Mouse (Mus musculus) effector memory CD4-positive, alpha-beta T cell, adult 5 months (primary cell): ENCODE data around the gene Vmn1r80. TPM values are rescaled to one million over a fixed set of nuclear protein-coding genes. Genes with fewer than 3 reads are reported as not detected.

Experiments
- polyA plus RNA-seq: library from polyadenylated mRNA; unstranded; fragments of 100-300 nt; shearing (Covaris generic); gene quantifications from one replicate; pipeline ENCODE4 v1.2.1, GENCODE M21; 2017

The Vmn1r80 gene
- 0.10 TPM for polyA plus RNA-seq

DNA sequence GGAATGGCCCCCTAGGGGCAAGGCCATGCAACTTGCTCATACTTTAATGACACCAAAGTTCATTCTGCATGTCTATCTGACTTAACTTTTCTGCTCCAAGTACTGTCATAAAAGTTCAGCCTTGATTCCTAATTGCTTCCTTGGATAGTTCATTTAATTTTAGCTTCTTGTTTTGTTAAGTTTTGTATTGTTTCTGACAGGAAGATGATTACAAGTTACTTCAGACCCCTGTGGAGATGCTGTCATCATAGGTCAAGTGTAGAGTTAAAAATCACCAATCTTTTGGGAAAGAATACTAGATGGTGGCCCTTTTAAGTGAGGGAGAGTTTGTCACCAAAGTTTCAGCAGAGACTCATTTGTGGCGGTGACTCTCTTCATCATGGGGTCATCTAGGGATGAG is at the start of gene Vmn1r80:
Gene Vmn1r80 (plus strand): TSS at position 301 of the 400 bp plus-strand sequence.

GRCm38 (mm10) chr7:12149957-12150356 is 39.1 kb upstream of the Vmn1r80 start, which contains the start of gene Vmn1r78:
TSS of gene Vmn1r78 (plus strand) at chr7:12150257.

DNA sequence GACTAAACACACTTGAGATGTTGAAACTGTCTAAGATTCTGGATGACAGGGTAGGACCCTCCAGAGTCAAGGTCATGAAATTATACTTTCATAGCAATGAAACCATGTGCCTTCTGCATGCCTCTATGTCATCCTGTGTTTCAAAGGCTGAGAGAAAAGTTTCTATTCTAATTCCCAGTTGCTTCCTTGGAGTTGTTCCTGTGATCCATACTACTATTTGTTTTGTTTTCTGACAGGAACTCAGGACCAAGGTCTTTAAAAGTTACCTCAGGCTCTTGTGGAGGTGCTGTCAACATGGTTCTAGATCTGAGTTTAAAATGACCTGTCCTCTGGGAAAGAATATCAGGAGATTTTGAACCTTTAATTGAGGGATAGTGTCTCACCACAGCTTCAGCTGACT is 18.1 kb upstream of the Vmn1r80 start, which contains the start of gene Vmn1r79:
Gene Vmn1r79 (plus strand): TSS at position 301 of the 400 bp plus-strand sequence.

Other genes with a start within 250 kb of the Vmn1r80 start
- gene Vmn1r77, start 152.5 kb upstream of the Vmn1r80 start, polyA plus RNA-seq = 0.06 TPM
- gene Vmn1r78, start 39.0 kb upstream of the Vmn1r80 start, polyA plus RNA-seq = 0.14 TPM
- not detected for gene Vmn1r79, start 18.0 kb upstream of the Vmn1r80 start, polyA plus RNA-seq
- 0.04 TPM for gene Vmn1r81, start 79.0 kb downstream of the Vmn1r80 start, polyA plus RNA-seq
- gene Vmn1r82, start 111.1 kb downstream of the Vmn1r80 start, polyA plus RNA-seq = not detected
- not detected for gene Vmn1r83, start 140.2 kb downstream of the Vmn1r80 start, polyA plus RNA-seq
- not detected for gene Vmn1r84, start 180.0 kb downstream of the Vmn1r80 start, polyA plus RNA-seq
- 1.2 TPM for gene Zfp551, start 233.5 kb downstream of the Vmn1r80 start, polyA plus RNA-seq